Comparison of ENCODE assay signal across 16 mouse cellular contexts in the genomic region with DNA sequence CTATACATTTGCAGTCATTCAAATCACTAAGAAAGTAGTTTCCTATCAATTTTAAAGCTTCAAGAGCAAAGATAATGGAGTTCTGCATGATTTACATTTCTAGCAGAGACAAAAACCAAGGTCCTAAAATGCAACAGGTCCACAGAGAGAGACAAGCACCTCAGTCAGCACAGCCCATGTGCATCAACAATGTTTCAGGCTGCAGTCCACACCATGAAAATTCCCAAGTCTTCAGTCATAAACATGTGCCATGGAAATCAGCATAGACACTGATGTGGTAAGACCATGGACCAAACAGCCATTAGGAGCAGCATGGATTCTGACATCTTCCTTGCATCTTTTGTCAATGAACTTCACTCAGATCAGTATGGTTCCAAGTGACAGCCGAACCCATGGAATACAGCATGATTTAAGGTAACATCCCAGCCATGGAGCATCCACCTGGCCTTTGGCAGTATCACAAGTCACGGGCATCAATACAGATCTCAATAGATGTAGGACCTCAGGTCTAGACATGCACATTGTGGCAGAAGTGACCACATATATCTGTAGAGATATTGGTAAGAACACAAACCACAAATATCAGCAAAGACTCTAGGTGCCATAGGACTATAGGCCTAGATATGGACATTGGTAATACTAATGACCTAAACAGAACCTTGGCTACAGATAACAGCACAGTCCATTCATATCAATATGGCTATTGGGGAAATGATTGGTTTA. TPM values are rescaled to one million over a fixed set of nuclear protein-coding genes. Genes with fewer than 3 reads are reported as not detected.
DNase-seq lines count a peak whose midpoint lies in the region; ATAC-seq and TF ChIP-seq lines count a peak whose summit lies in the region.
"Had no signal": no experiment of that assay in that cellular context is flagged by ENCODE, and none has a peak within 500 bp of the region (broad histone marks: within the 10 kb centered on the region; RNA-seq: fewer than 3 reads in every experiment).

No protein-coding gene starts in this region.

- peak; percentile 27; the same call in 1 of the 2 replicates for ATAC-seq in heart, postnatal 0 days (ENCODE audit: insufficient read depth, low read depth)
- ATAC-seq in midbrain, embryonic 11.5 days (ENCODE audit: low FRiP score), result peak; percentile 54; the same call in 1 of the 2 replicates
- peak; percentile 67 for ATAC-seq in limb, embryonic 15.5 days (ENCODE audit: insufficient number of reproducible peaks, low FRiP score, low TSS enrichment, low read depth)
- peak; percentile 63; the same call in 1 of the 2 replicates for ATAC-seq in stomach, embryonic 14.5 days (ENCODE audit: insufficient number of reproducible peaks, insufficient read depth, low FRiP score, low read depth)

- H3K79me2 ChIP-seq in heart, adult 2 months (replicated peaks; ENCODE audit: control insufficient read depth, insufficient read depth, low read length), result no peaks in the 10 kb centered on the region

- DNase-seq in heart, postnatal 0 days (ENCODE audit: low spot score), result no peak
- DNase-seq in heart, adult 2 months, result no peak
- DNase-seq in midbrain, embryonic 11.5 days (ENCODE audit: low spot score, missing footprints), result no peak
- DNase-seq in midbrain, embryonic 10.5 days (ENCODE audit: low spot score), result no peak
- no peak for DNase-seq in urinary bladder, postnatal 10 days (ENCODE audit: low spot score)
- DNase-seq in left cerebral cortex, postnatal 36 days (ENCODE audit: low spot score in 2 of 2), result no peak
- DNase-seq: adrenal gland, adult 2 months; cerebellum, postnatal 36 days; kidney, adult 8-10 months had no signal

- TF ChIP-seq POLR2A in heart, adult 2 months (IDR thresholded peaks at IDR 0.05; ENCODE audit: insufficient read depth, low read depth, low read length), result no peak

- TF ChIP-seq CTCF in heart, postnatal 0 days (IDR thresholded peaks at IDR 0.05; ENCODE audit: low read depth), result no peak
- TF ChIP-seq CTCF in heart, adult 2 months (IDR thresholded peaks at IDR 0.05), result no peak

- no peak overlapping the region for H3K27ac ChIP-seq in heart, postnatal 0 days (ENCODE audit: low read depth)
- H3K27ac ChIP-seq in heart, adult 2 months, result no peak overlapping the region
- no peak overlapping the region for H3K27ac ChIP-seq in midbrain, embryonic 11.5 days (ENCODE audit: low read depth, low read length)
- no peak overlapping the region for H3K27ac ChIP-seq in midbrain, embryonic 10.5 days (replicated peaks)
- H3K27ac ChIP-seq in limb, embryonic 15.5 days, result no peak overlapping the region
- H3K27ac ChIP-seq in stomach, embryonic 14.5 days (ENCODE audit: low read length), result no peak overlapping the region
- H3K27ac ChIP-seq: heart, embryonic 15.5 days; liver, embryonic 14.5 days had no signal

- no peak overlapping the region for H3K4me3 ChIP-seq in heart, postnatal 0 days (ENCODE audit: low read depth, low read length)
- H3K4me3 ChIP-seq in heart, adult 2 months, result no peak overlapping the region
- no peak overlapping the region for H3K4me3 ChIP-seq in midbrain, embryonic 11.5 days (ENCODE audit: low read depth, low read length)
- H3K4me3 ChIP-seq in midbrain, embryonic 10.5 days, result no peak overlapping the region
- H3K4me3 ChIP-seq in limb, embryonic 15.5 days, result no peak overlapping the region
- no peak overlapping the region for H3K4me3 ChIP-seq in stomach, embryonic 14.5 days (ENCODE audit: low read depth, low read length)
- H3K4me3 ChIP-seq: heart, embryonic 15.5 days; megakaryocyte, embryonic 14.5 days had no signal

- H3K27me3 ChIP-seq in heart, postnatal 0 days (ENCODE audit: control insufficient read depth, insufficient read depth, low read length), result no peaks in the 10 kb centered on the region
- H3K27me3 ChIP-seq in heart, adult 2 months (ENCODE audit: control insufficient read depth, insufficient read depth, low read length), result no peaks in the 10 kb centered on the region; the same call in 1 of the 2 replicates
- H3K27me3 ChIP-seq in midbrain, embryonic 11.5 days (ENCODE audit: control insufficient read depth, insufficient read depth, low read length), result no peaks in the 10 kb centered on the region
- H3K27me3 ChIP-seq in midbrain, embryonic 10.5 days (ENCODE audit: low read depth, poor library complexity, severe bottlenecking), result no peaks in the 10 kb centered on the region
- H3K27me3 ChIP-seq in limb, embryonic 15.5 days, result no peaks in the 10 kb centered on the region
- H3K27me3 ChIP-seq in stomach, embryonic 14.5 days (ENCODE audit: control insufficient read depth, insufficient read depth, low read length), result no peaks in the 10 kb centered on the region
- H3K27me3 ChIP-seq: heart, embryonic 15.5 days; megakaryocyte, embryonic 14.5 days had no signal

- 51% methylated on average over 2 of the region's 2 CpGs for WGBS in heart, postnatal 0 days
- WGBS in heart, adult 2 months, result 63% methylated on average over 2 of the region's 2 CpGs
- 78% methylated on average over 2 of the region's 2 CpGs for WGBS in midbrain, embryonic 11.5 days
- 71% methylated on average over 2 of the region's 2 CpGs for WGBS in midbrain, embryonic 10.5 days
- WGBS in limb, embryonic 15.5 days, result 71% methylated on average over 2 of the region's 2 CpGs
- 71% methylated on average over 2 of the region's 2 CpGs for WGBS in stomach, embryonic 14.5 days

- H3K9ac ChIP-seq in heart, postnatal 0 days (replicated peaks; ENCODE audit: low read depth, low read length), result no peak overlapping the region
- no peak overlapping the region for H3K9ac ChIP-seq in heart, adult 2 months (ENCODE audit: low read depth, low read length)
- no peak overlapping the region for H3K9ac ChIP-seq in midbrain, embryonic 11.5 days (ENCODE audit: low read length)
- no peak overlapping the region for H3K9ac ChIP-seq in limb, embryonic 15.5 days
- no peak overlapping the region for H3K9ac ChIP-seq in stomach, embryonic 14.5 days (replicated peaks; ENCODE audit: low read depth, low read length)
- H3K9ac ChIP-seq: heart, embryonic 15.5 days; liver, embryonic 14.5 days had no signal

- H3K4me2 ChIP-seq in heart, postnatal 0 days (ENCODE audit: low read depth, low read length), result no peak overlapping the region
- H3K4me2 ChIP-seq in midbrain, embryonic 11.5 days, result no peak overlapping the region
- no peak overlapping the region for H3K4me2 ChIP-seq in limb, embryonic 15.5 days
- H3K4me2 ChIP-seq in stomach, embryonic 14.5 days (replicated peaks; ENCODE audit: low read depth, low read length), result no peak overlapping the region
- H3K4me2 ChIP-seq: heart, embryonic 15.5 days had no signal

- no peaks in the 10 kb centered on the region for H3K9me3 ChIP-seq in heart, postnatal 0 days (replicated peaks; ENCODE audit: control insufficient read depth, low read length)
- H3K9me3 ChIP-seq in midbrain, embryonic 11.5 days (ENCODE audit: control insufficient read depth, low read length), result peaks cover 4% of the 10 kb centered on the region; the same call in 1 of the 2 replicates
- peaks cover 8% of the 10 kb centered on the region; the same call in 1 of the 2 replicates for H3K9me3 ChIP-seq in midbrain, embryonic 10.5 days (replicated peaks)
- no peaks in the 10 kb centered on the region for H3K9me3 ChIP-seq in limb, embryonic 15.5 days
- no peaks in the 10 kb centered on the region for H3K9me3 ChIP-seq in stomach, embryonic 14.5 days (ENCODE audit: control insufficient read depth, low read depth, low read length)
- H3K9me3 ChIP-seq: heart, embryonic 15.5 days; megakaryocyte, embryonic 14.5 days had no signal

- intact Hi-C loops in heart, adult 2 months (cut with DNase I), result no loop called here
- intact Hi-C loops in left cerebral cortex, postnatal 36 days (cut with DNase I), result no loop called here

- no peaks in the 10 kb centered on the region for H3K36me3 ChIP-seq in heart, postnatal 0 days (replicated peaks; ENCODE audit: control insufficient read depth, insufficient read depth, low read length)
- no peaks in the 10 kb centered on the region for H3K36me3 ChIP-seq in heart, adult 2 months (ENCODE audit: control insufficient read depth, insufficient read depth, low read length)
- H3K36me3 ChIP-seq in midbrain, embryonic 11.5 days (ENCODE audit: control insufficient read depth, insufficient read depth, low read length), result no peaks in the 10 kb centered on the region
- no peaks in the 10 kb centered on the region for H3K36me3 ChIP-seq in midbrain, embryonic 10.5 days
- no peaks in the 10 kb centered on the region for H3K36me3 ChIP-seq in limb, embryonic 15.5 days
- no peaks in the 10 kb centered on the region for H3K36me3 ChIP-seq in stomach, embryonic 14.5 days (ENCODE audit: control insufficient read depth, insufficient read depth, low read length)
- H3K36me3 ChIP-seq: heart, embryonic 15.5 days had no signal

- TF ChIP-seq EP300 in heart, postnatal 0 days (IDR thresholded peaks at IDR 0.05; ENCODE audit: low read depth), result no peak
- TF ChIP-seq EP300 in heart, adult 2 months (IDR thresholded peaks at IDR 0.05; ENCODE audit: insufficient read depth, low read depth, low read length), result no peak

- no peaks in the 10 kb centered on the region for H3K4me1 ChIP-seq in heart, postnatal 0 days (ENCODE audit: control insufficient read depth, insufficient read depth)
- H3K4me1 ChIP-seq in heart, adult 2 months (ENCODE audit: control insufficient read depth, insufficient read depth, low read length), result no peaks in the 10 kb centered on the region
- H3K4me1 ChIP-seq in midbrain, embryonic 11.5 days (ENCODE audit: control insufficient read depth, insufficient read depth, low read length), result no peaks in the 10 kb centered on the region
- no peaks in the 10 kb centered on the region for H3K4me1 ChIP-seq in midbrain, embryonic 10.5 days
- no peaks in the 10 kb centered on the region for H3K4me1 ChIP-seq in limb, embryonic 15.5 days
- H3K4me1 ChIP-seq in stomach, embryonic 14.5 days (ENCODE audit: control insufficient read depth, insufficient read depth, low read length), result no peaks in the 10 kb centered on the region
- H3K4me1 ChIP-seq: heart, embryonic 15.5 days; megakaryocyte, embryonic 14.5 days had no signal

RNA-seq across cellular contexts. Expression of a gene that starts 39.4 kb away (rescaled TPM):
- not detected in 2 replicates for total RNA-seq in heart, postnatal 0 days (2014; rRNA removed; ENCODE audit: low replicate concordance)
- not detected in 2 replicates for polyA plus RNA-seq in heart, postnatal 0 days (2015; fragmentation: Nextera tagmentation; extraction: Ambion mirVana)
- total RNA-seq in heart, adult 2 months (2021), result not detected
- not detected in 2 replicates for polyA plus RNA-seq in heart, adult 2 months (2012; rRNA removed)
- not detected in 2 replicates for polyA plus RNA-seq in midbrain, embryonic 11.5 days (2014; fragmentation: Nextera tagmentation; extraction: Ambion mirVana)
- polyA plus RNA-seq in midbrain, embryonic 10.5 days (2016; fragmentation: Nextera tagmentation; extraction: Ambion mirVana), result not detected in 2 replicates
- not detected in 2 replicates for polyA plus RNA-seq in limb, embryonic 15.5 days (2015; fragmentation: Nextera tagmentation; extraction: Ambion mirVana)
- not detected in 2 replicates for polyA plus RNA-seq in stomach, embryonic 14.5 days (2014; fragmentation: Nextera tagmentation; extraction: Ambion mirVana)
- total RNA-seq in left cerebral cortex, postnatal 36 days (2021), result not detected
- total RNA-seq: adrenal gland, adult 2 months; layer of hippocampus, postnatal 25 days had no signal
- polyA plus RNA-seq: adrenal gland, adult 2 months; heart, embryonic 15.5 days; liver, embryonic 14.5 days; testis, adult 2 months had no signal

RNA-seq across cellular contexts. Expression of a gene that starts 45.2 kb away (rescaled TPM):
- total RNA-seq in heart, postnatal 0 days (2014; rRNA removed; ENCODE audit: low replicate concordance), result 12.6 and 21.4 TPM in 2 replicates
- 9.6 and 9.8 TPM in 2 replicates for polyA plus RNA-seq in heart, postnatal 0 days (2015; fragmentation: Nextera tagmentation; extraction: Ambion mirVana)
- total RNA-seq in heart, adult 2 months (2021), result 1 to 10 TPM; 5.5 to 6.2 TPM
- polyA plus RNA-seq in heart, adult 2 months (2012; rRNA removed), result 8.7 and 9.8 TPM in 2 replicates
- 17.5 and 19.9 TPM in 2 replicates for polyA plus RNA-seq in midbrain, embryonic 11.5 days (2014; fragmentation: Nextera tagmentation; extraction: Ambion mirVana)
- 27.5 and 28.7 TPM in 2 replicates for polyA plus RNA-seq in midbrain, embryonic 10.5 days (2016; fragmentation: Nextera tagmentation; extraction: Ambion mirVana)
- polyA plus RNA-seq in limb, embryonic 15.5 days (2015; fragmentation: Nextera tagmentation; extraction: Ambion mirVana), result 17.5 and 18.2 TPM in 2 replicates
- 18.1 and 18.9 TPM in 2 replicates for polyA plus RNA-seq in stomach, embryonic 14.5 days (2014; fragmentation: Nextera tagmentation; extraction: Ambion mirVana)
- total RNA-seq in left cerebral cortex, postnatal 36 days (2021), result 1 to 10 TPM; 6.0 to 6.8 TPM
